Mouse (Mus musculus) layer of hippocampus, postnatal 10 days (tissue): ENCODE measurements around the gene Trappc6b. TPM values are rescaled to one million over a fixed set of nuclear protein-coding genes. Genes with fewer than 3 reads are reported as not detected.
"Not testable (repeated sequence)": the region's sequence is repeated elsewhere in the genome, so short reads cannot be mapped to it uniquely, and the experiment has no call there.

Source experiments
- DNase-seq, 2 experiments: peaks; one replicate each; pipeline ENCODE4 v3.0.0; 2021; ENCODE audit warnings: low spot score in 2 of 2
- long read RNA-seq: library from polyadenylated mRNA; stranded (forward); transcript quantifications from one replicate; pipeline ENCODE4 v2.0.0, GENCODE M21; 2023
- total RNA-seq, 2 experiments: library from RNA; stranded (reverse); gene quantifications; 2 replicates each; pipeline ENCODE4 v1.2.3; 2021

Gene Trappc6b
- 100 to 1,000 TPM; 102 to 118 TPM for total RNA-seq
- long read RNA-seq, transcript Trappc6b-201 (6 exons, 1,255 nt) = major isoform, 82 of 127 reads
- long read RNA-seq, partial matches to known transcripts = 28 of 127 reads
- long read RNA-seq, other reads (novel, unspliced or antisense) = 14 of 127 reads

- peak; percentile 81 to 85 for DNase-seq
Measured at GRCm38 (mm10) chr12:59060993-59061595, at the start of gene Trappc6b. Trappc6b (minus strand) TSS chr12:59061472.

DNA sequence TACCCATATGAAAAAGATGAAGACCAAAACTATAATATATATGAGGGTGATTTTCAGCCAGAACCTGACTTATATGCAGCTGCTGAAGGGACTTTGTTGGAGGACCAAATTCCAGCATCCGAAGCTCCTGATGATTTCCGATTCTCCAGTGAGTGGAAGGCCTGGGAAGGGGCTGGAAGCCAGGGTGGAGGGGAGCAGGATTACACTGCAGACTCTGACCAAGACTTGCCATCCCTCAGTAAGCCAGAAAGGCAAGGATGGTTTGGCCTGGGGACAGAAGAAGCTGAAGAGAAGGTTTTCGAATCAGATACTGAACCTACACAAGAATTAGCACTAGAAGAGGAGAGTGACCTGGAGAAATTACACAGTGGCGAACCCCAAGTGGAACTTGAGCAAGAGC is 46.7 kb upstream of the Trappc6b start:
- no peak for DNase-seq

- no peak for DNase-seq
Measured at GRCm38 (mm10) chr12:59106491-59106890, 45.2 kb upstream of the Trappc6b start.

DNA sequence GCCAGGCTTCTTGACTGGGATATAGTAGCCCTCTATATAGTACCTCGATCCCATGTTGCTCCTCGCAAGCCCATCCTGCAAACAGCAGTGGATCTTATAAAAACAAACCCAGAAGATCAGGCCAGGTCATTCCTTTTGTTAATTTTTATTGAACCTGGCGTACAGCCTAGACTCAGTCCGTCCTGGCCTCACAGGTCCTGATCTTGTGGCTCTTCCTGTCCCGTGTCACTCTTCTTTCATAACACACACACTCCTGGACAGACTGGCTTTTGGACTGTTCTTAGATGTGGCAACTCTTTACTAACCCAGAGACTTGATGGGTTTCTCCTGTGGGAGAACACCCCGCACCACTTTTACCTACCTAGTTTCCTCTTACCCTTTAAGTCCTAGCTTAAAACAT is 44.6 kb upstream of the Trappc6b start:
- no peak for DNase-seq

GRCm38 (mm10) chr12:59104771-59105170 is 43.5 kb upstream of the Trappc6b start:
- no peak for DNase-seq

DNA sequence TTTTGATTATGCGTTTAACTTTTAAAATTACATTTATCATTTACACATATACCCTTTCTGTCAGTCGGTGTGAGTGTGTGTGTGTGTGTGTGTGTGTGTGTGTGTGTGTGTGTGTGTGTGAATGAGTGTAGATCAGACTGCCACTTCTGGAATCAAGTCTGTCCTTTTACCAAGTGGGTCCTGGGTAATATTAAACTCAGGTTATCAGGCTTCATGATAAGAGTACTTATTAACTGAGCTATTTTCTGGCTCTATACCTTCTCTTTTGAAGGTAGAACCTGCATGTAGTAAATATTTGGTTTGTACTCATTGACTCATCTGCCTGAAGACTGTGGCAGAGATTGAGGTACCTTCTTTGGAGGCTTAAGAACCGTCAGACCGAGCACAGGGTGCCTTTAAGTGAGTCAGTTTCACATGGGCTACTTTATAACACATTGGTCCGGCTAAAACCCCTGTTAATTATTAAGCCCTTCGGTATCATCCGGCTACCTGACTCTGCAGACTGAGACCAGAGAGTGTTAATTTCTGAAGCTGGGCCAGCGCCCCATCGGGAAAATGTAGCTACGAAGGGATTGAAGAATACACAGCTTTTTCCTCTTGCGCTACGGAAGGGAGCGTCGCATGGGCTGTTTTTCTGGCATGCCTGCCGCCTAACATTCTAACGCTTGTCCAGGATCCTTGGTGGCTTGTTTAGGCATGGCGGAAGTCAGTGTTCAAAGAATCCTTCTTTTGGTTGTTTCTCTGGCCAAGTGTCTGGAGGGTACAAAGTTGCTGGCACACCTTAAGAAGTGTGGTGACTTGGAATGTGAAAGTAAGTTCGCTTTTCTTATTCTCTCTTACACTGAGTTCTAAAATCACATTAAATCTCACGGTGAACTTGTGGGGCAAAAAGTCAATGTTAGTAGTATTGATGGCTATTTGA is 34.1 kb upstream of the Trappc6b start, which contains the start of gene Mia2:
Gene Mia2 (plus strand): TSS at position 696 of the 922 bp plus-strand sequence.
- DNase-seq = no peak

- no peak for DNase-seq
Measured at GRCm38 (mm10) chr12:59093543-59093942, 32.3 kb upstream of the Trappc6b start.

DNA sequence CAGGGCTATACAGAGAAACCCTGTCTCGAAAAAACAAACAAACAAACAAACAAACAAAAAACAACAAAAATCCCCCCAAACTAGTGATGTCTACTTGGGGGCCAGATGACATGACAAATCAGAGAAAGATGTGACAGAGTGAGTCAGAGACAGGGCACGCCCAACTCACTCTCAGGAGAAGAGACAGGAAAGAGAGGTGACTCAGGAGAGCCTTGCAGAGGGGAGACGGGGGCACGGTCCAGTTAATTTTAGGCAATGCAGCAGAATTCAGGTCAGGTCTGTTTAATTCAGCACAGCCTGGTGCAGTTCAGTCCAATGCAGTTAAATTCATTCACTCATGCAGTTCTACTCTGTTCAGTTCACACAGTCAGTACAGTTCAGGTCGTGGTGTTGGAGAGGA is 24.9 kb upstream of the Trappc6b start:
- DNase-seq = no peak

DNA sequence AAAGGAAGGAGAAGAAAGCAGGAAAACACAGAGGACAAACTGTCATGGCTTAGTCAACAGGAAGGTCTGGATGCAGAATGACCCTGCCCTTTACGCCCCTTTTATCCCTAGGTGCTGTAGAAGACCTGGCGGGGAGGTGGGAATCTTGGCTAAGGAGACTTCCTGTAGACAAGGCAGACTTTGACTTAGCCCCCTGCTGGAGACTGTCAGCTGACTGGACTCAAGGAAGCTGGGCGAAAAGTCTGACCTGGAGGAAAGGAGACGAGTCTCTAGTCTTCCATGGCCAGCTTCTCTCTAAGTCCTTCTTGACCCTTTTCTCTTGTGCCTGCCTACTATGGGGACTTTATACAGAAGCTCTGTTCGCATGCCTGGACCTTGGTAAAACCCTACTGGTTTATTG is 23.2 kb upstream of the Trappc6b start:
- no peak for DNase-seq

DNA sequence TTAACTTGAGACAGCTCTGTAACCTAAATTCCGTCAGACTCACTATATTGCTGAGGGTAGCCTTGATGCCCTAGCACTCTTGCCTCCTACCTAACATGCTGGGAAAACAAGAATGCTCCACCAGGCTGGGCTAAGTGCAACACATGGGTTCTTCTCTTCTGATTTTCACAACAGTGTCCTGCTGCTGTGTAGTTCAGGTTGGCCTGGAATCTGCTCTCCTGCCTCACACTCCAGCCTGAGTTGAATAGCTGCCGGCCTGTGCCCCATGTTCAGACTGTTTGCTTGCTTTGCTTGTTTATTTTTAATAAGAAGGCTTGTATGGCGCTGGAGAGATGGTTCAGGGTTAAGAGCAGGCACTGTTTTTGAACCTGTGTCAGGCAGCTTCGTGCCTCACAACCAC is 19.2 kb upstream of the Trappc6b start:
- DNase-seq = no peak

DNA sequence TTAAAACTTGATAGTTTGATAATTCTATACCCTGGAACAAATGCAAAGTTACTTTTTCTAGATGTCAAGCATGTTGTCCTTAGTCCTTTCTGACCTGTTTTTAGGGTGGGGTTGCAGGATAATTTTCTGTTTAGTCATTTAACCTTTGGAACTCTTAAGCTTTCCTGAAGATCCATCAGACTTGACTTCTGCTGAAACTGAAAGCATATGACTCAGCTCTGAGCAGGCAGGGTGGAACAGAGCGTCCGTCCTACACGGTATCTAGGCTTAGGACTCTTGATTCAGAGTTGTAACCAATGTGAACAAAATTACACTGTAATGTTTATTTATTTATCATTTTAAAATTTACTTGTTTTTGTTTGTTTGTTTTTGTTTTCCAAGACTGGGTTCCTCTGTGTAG is 16.6 kb upstream of the Trappc6b start:
- no peak for DNase-seq

DNA sequence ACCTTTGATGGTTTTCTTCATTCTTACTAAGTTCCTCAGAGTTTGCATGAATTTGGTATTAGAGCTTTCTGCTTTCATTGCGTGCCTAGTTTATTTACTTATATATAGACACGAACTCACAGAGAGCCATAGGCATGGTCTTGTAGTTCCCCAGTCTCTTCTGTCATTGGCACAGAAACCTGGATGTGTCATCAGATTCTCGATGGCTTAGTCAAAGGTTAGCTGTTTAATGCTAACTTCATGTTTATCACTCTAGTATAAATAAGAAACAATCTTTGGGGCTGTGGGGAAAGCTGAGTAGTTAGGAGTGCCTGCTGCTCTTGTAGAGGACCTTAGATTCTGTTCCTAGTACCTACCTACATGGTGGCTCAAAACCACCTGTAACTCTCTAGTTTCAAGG is 15.7 kb upstream of the Trappc6b start:
- DNase-seq = no peak

GRCm38 (mm10) chr12:59074052-59074451 is 12.8 kb upstream of the Trappc6b start:
- no peak for DNase-seq

- DNase-seq = no peak
Measured at GRCm38 (mm10) chr12:59072286-59072685, 11.0 kb upstream of the Trappc6b start.

GRCm38 (mm10) chr12:59068791-59069190 is 7.5 kb upstream of the Trappc6b start:
- no peak for DNase-seq

GRCm38 (mm10) chr12:59067095-59067494 is 5.8 kb upstream of the Trappc6b start:
- no peak for DNase-seq

DNA sequence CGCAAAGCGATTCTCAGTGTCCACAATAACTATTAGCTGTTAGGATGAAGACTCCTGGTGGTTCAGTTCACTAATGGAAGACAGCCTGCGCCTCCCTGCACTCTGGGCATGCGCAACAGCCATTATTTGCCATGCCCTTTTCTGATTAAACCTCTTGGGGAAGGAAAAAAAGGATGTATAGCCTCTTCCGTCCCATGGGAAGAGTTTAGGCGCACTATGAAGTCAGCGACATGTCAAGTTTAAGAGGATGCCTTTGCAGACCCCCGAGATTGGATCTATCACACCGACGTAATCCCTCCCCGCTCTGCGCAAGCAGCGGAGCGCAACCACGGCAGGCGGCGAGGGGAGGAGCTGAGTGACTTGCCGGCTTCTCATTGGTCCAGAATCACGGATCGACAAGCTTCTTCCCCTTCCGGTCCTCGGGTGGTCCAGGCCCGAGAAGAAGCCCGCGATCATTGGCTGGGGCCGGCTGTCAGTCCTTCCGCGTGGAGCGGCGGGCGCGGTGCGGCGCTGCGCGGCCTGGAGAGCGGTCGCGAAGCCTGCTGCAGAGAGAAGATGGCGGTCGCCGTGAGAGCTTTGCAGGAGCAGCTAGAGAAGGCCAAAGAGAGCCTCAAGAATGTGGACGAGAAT is 5.3 kb upstream of the Trappc6b start, which contains the start of gene Pnn:
Gene Pnn (plus strand): TSS at position 437 of the 630 bp plus-strand sequence.
- DNase-seq = peak; percentile 96 to 97

DNA sequence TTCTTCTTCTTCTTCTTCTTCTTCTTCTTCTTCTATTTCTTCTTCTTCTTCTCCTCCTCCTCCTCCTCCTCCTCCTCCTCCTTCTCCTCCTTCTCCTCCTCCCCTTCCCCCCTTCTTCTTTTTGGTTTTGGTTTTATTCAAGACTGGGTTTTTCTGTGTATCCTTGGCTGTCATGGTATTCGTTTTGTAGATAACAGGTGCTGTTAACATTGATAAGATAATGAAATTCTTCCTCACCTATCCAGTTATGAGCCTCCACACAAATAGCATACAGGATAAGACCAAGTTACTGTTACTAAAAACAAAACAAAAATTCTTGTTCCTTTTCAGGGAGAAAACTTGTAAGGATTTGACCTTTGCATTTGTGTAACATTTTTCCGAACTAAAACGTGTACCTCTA is 4.5 kb upstream of the Trappc6b start:
- DNase-seq = no peak

DNA sequence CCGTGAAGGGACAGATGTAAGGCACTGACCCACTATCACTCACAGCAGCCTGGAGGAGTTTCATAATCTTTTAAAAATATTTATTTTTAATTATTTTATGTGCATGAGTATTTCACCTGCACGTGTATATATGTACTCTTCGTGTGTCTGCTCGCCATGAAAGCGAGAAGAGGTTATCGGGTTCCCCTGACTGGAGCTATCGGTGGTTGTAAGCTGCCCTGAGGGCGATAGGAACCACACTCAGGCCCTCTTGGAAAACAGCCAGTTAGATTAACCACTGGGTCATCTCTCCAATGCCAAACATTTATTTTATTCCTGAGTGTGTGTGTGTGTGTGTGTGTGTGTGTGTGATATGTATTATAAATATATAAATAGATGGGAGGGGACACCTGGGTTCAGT is 3.6 kb upstream of the Trappc6b start:
- DNase-seq = no peak

DNA sequence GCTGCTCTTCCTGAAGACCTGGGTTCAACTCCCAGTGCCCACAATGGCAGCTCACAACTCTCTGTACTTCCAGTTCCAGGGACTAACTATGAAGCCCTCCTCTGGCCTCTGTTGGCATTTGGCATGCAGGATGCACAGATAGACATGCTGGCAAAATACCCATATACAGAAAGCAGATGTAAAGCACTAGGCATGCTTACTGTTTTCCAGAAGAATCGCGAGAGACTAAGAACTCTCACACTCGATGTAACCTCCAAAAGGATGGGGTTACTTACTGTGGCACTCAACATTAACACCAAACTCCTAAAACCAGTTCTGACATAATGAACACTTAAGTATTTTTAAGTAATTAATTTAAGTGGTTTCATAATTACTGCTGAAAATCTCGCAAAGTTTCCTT is 950 bp downstream of the Trappc6b start:
- DNase-seq = no peak

- DNase-seq = not testable (repeated sequence)
Measured at GRCm38 (mm10) chr12:59058242-59058641, 3.0 kb downstream of the Trappc6b start.

GRCm38 (mm10) chr12:59056222-59056621 is 5.0 kb downstream of the Trappc6b start:
- no peak for DNase-seq
